Mouse (Mus musculus): ENCODE data around the gene Zic5.
"Not testable (repeated sequence)": the region's sequence is repeated elsewhere in the genome, so short reads cannot be mapped to it uniquely, and the experiment has no call there.

The Zic5 gene

GRCm38 (mm10) chr14:122463734-122464341 is 1.6 kb downstream of the Zic5 start:
- DNase-seq: not testable (repeated sequence)

- no peak for DNase-seq
These were observed 2.3 kb downstream of the Zic5 start for GRCm38 (mm10) chr14:122463080-122463691.

DNA sequence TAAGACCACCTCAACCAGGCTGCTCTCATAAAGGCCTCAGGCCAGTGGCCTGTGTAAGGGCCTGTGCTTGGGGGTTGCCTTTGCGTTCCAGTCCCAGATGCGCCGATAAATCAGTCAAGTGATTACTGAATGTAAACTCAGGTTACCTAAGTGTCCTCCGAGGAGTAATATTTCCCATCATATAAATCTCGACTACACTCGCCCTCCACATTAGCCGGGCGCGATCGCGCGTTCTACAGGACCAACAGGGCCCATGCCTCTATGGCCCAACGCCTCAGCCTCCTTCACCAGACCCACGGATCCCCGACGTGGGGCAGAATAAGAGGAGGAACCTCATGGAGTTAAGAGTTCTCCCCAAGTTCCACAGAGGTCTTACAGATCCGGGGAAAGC is 2.8 kb downstream of the Zic5 start:
- DNase-seq: no peak

DNA sequence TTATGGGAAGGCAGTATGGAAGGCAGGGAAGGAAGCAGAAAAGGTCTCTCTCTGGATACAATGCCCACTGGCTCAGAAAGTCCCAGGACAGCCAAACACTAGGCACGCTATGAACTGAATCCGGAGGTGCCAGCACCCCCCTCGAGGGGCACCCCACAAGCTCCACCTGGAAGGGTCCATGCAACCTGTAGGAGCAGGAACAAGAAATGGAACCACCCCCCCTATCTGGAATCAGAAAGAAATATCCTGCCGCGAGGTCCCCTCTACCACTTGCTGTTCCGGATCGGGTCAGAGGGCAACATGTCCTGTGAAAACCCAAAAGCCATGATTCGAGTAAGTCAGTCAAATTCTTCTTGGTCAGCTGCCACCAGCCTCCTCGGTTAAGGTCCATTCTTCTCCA is 3.5 kb downstream of the Zic5 start:
- no peak for DNase-seq

DNA sequence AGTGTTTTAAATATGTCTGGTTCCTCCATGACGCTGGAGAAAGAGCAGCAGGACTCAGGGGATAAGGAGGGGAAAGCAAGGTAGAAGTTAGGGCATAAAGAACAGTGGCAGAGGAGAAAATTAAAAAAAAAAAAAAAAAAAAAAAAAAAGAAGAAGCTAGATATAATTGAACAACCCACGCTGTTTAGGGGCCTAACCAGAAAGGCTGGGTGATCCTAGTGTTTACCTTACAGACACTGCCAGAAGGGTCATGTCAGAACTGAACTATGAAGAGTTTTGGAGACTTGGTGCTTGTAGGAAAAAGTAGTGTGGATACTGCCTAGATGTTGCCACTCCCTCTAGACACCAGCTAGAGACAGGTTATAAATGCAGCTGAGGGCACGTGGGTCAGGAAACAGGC is 4.0 kb downstream of the Zic5 start:
- DNase-seq: no peak

DNA sequence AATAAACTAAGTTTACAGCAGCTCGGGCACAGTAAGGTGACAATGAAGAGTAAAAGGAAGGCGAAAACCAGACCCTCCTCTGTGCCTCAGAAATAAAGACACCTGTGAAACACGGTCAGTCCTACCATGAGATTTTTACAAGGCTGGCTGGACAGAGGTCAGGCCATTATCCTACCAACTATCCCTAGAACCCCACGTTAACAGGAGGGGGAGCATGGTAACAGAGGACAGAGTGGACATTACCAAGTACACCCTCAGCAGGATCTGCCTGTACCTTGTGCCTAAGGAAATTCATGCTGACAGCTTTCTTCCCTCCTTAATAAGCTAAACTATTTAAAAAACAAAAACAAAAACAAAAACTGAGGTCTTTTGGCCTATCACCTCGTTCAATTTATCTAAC is 5.3 kb downstream of the Zic5 start:
- DNase-seq: no peak

DNA sequence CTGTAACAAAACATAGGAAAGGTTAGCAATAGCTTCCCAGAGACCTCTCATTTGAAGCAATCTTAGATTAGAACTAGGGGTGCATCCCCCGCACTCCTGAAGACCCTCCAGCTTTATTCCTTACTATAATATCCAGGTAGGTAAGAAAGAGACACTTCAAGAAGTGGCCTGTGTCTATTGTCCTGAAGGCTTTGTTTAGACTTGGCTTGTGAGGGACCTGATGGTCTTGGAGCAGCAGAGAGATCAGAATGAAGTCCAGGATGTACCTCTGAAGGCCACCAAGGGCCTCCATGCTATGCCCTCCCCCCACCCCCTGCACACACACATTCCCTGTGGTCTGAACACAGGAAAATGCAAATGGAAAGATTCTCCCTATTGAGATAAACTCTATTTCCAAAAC is 5.7 kb downstream of the Zic5 start:
- no peak for DNase-seq

GRCm38 (mm10) chr14:122459332-122459731 is 6.1 kb downstream of the Zic5 start:
- not testable (repeated sequence) for DNase-seq

DNA sequence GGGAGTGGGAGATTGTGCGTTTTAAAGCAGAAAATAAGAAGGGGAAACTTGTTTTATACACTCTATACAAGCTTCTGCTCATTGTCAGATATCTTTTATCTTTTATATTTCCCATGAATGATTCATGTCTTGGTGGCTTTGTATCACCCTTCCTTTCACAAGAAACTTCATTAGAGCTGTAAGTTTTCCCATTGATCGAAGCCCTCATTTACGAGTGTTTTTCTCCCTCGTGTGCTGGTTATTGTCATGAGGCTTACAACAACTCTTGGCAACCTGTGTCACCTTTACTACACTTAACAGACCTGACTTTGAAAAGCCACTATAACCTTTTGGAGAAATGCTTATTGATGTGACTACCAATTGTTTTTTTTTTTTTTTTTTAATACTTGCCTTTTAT is 9.9 kb downstream of the Zic5 start:
- no peak for DNase-seq

GRCm38 (mm10) chr14:122454901-122455561 is 10.4 kb downstream of the Zic5 start:
- DNase-seq: no peak

DNA sequence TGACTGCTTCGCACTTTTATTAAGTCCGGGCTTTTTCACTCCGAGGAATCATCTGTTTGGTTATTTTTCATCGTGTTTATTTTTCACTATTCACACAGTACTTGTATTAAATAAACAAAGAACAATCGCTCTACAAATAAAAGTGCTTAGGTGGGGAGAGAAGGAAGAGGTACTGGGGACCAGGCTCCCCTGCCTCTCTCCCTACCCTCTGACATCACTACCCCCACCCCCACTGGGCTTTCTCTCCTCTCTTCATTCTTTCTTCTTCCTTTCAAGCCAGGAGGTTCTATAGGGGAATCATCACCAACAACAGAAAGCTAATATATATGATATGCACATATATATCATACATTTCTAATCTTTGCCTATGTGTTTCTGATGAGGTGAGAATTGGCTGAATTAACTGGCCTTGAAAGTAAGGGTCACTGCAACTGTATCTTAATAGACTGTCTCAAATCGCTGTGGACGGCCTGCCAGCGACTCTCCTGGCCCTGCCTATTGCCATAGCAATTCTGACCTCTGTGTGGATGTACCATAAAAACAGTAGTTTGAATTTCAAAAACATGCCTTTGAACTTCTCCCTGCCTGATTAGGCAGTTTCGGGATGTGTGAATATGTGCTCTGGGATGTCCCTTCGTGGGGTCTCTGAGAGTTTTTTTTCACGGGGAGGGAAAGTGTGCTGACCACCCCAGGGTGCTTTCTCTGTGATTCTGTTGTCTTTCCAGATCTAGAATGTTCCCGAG is 11.3 kb downstream of the Zic5 start:
- no peak for DNase-seq

GRCm38 (mm10) chr14:122453388-122453995 is 12.0 kb downstream of the Zic5 start:
- no peak for DNase-seq

DNA sequence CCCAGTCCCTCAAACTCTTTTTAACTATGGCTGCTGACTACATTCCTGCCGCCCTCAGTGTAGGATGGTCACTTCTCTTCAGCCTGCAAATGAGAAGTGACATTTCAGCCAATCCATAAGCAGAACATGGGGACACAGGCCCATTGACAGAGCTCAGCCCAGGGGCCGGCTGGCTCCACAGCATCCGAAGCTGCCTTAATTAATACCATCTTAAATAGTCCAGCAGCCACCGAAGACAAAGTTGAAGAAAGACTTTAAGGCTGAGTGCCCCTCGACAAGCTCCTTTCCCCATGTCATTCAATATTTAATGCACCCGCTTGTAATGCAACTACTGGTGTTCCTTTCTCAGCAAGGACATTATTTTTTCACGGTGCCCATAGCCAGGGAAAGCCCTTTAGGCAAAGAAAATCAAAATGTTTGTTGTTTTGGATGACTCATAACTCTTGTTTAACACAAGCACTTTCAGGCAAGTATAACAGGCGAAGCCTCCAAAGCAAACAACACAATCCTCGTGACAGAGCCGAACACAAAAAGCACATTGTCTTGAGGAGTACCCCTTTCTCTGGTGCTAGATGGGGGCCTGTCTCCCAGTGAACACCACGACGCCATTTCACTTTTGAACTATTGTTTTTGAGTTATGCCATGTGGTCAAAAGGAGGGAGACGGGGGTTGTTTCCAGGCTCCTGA is 12.6 kb downstream of the Zic5 start:
- no peak for DNase-seq

- no peak for DNase-seq
These were observed 13.8 kb downstream of the Zic5 start for GRCm38 (mm10) chr14:122451551-122452145.

DNA sequence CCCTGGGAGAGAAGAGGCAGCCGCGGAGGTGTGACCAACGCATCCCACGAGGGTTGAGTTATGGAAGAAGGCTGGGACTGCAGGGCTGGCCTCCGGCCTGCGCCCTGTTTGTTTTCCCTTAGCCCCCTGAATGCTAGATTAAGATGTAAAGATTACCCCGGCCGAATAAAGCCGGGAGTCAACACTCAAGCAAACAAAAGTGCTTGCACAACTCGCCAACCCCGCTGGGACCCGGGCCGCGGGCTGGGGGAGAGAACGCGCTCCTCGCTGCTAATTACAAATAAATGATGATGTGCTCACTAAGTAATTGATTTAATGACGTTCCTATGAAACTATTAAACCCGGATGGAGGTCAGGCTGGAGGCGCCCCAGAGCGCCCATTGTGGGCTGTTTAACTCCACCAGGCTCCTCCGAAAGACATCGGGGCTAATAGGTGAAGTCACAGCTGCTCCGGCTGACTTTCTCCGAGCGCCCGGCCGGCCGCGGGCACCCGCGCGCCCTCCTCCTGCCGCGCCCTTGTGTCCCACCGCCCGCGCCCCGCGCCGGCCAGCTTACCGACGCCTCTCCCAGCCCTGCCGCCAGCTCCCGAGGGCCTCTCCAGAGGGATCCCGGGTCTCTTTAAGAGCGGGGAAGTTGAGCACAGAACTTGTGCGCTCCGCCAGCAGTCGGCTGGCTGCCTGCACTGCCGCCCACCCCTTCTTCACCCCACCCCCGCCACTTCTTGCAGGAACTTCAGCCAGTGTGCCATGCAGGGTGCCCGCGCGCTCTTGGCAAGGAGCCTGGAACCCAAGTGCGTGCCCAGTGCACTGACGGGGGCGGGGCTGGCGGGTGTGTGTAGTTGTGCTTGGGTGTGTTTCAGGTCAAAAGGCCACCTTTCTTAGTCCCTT is 14.7 kb downstream of the Zic5 start, which contains the start of gene Gm5089:
TSS of gene Gm5089 (minus strand) at position 620 of the 887 bp plus-strand sequence.
- DNase-seq: no peak

DNA sequence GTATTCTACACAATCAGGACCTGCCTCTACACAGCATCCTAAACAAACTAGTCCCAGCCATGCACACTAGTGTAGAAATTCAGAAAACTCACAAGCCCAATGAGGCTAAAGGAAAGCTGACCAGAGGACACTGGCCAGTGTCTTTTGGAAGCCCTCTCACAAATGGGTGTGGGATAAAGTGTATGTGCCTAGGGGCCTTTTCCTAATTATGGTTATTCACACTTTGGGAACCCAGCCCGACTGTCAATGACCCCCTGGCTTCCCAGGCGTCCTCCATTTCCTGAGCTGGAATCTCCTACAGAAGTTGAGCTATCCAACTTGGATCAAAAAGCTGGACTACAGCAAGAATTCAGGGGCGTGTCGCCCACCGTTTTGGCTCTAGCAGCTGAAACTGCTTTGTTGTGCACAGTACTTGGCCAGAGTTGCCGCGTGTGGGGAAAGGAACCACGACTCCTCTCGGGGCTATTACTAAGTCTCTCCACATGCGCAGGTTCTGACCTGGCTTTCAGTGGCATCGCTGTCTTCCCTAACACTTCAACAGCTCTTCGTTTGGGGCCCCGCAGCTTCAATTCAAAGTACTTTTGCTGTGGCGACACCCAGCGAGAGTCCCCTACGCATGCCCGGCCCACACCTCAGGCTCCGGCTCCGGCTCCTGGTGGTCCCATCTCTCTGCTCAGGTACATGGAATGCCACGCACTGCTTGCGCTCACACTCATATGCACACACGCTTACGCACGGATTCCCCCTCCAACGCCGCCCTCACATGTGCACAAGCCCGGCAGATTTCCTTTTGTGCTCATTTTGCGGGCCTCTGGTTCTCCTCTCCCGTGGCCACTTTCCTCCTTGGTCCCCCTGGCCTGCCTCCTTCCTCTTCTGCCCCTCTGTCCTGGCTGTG is 15.6 kb downstream of the Zic5 start:
- no peak for DNase-seq

DNA sequence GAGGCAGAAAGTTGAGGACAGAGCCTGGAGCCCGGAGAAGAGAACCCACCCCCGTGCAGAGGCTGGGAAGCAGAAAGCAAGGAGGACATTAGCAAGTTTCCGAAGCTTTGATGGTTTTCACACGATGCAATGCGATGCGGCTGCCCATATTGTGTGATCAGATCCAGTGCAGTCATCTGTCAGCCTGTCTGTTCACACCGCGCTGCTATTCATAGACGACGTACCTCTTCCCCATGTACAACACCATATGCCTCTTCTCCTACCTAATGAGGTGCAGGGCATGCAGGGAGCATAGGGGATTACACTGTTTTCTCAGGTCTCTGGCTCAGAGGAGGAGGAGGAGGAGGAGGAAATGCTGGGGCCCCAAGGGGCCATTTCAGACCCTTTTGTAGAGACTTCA is 28.6 kb downstream of the Zic5 start:
- no peak for DNase-seq

DNA sequence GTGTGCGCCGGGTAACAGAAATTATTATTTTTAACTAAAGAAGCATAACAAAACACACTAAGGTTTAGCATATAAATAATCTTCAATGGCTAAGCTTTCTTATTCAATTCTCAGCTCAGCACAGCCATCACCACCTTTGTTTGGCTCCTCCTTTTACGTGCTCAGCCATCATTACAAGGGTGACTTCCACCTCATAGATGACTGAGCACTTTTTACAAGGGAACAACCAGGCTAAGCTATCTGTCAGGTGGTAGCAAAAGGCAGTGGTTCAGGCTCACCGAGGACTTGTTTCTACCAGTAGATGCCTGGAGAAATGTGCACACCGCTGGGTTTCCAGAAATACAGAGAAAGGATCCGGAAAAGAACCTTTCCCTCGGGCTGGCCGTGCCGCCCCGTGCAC is 31.4 kb downstream of the Zic5 start:
- DNase-seq: no peak

- no peak for DNase-seq
These were observed 32.9 kb downstream of the Zic5 start for GRCm38 (mm10) chr14:122432558-122432957.

- DNase-seq: no peak
These were observed 37.8 kb downstream of the Zic5 start for GRCm38 (mm10) chr14:122427654-122428053.

All from spleen, adult 18-20 months (tissue).